8 mouse cellular contexts compared by ENCODE assay signal in genomic region chr14:45318426-45319236, GRCm38 (mm10). TPM values are rescaled to one million over a fixed set of nuclear protein-coding genes. Genes with fewer than 3 reads are reported as not detected.
DNase-seq lines count a peak whose midpoint lies in the region; ATAC-seq lines count a peak whose summit lies in the region.

Ero1l (minus strand) TSS chr14:45318771.

- peak within 1 kb of the TSS; percentile 91 for H3K9ac ChIP-seq in hindbrain, embryonic 11.5 days (ENCODE audit: low read depth, low read length)

- peak within 1 kb of the TSS; percentile 82 for H3K27ac ChIP-seq in hindbrain, embryonic 11.5 days (ENCODE audit: low read depth, low read length)

- WGBS in hindbrain, embryonic 11.5 days: 2% methylated on average over 50 of the region's 74 CpGs

- H3K4me3 ChIP-seq in hindbrain, embryonic 11.5 days (ENCODE audit: low read depth, low read length): peak within 1 kb of the TSS; percentile 91

- H3K36me3 ChIP-seq in hindbrain, embryonic 11.5 days (ENCODE audit: control insufficient read depth, insufficient read depth, low read length): no peaks in the 10 kb centered on the region

- peak; percentile 97 for ATAC-seq in hindbrain, embryonic 11.5 days (ENCODE audit: low FRiP score)

- no peaks in the 10 kb centered on the region for H3K9me3 ChIP-seq in hindbrain, embryonic 11.5 days (ENCODE audit: control insufficient read depth, low read length)

- no peaks in the 10 kb centered on the region for H3K4me1 ChIP-seq in hindbrain, embryonic 11.5 days (replicated peaks; ENCODE audit: control insufficient read depth, insufficient read depth, low read length)

- peak; percentile 87 for DNase-seq in NIH3T3 (ENCODE audit: low read depth)
- peak; percentile 90 to 93 for DNase-seq in cerebellum, postnatal 10 days
- DNase-seq in frontal cortex, postnatal 10 days (ENCODE audit: low spot score in 2 of 2): peak; percentile 59 to 84
- DNase-seq in hindbrain, embryonic 11.5 days (ENCODE audit: low spot score): peak; percentile 91
- DNase-seq in layer of hippocampus, postnatal 14 days (ENCODE audit: low spot score in 2 of 2): peak; percentile 70 to 77
- DNase-seq in lung, postnatal 10 days: peak; percentile 85
- peak; percentile 69 for DNase-seq in ovary, postnatal 14 days (ENCODE audit: low spot score)
- peak; percentile 62 to 72 for DNase-seq in thymus, postnatal 10 days (ENCODE audit: low spot score in 2 of 2)

- H3K27me3 ChIP-seq in hindbrain, embryonic 11.5 days (ENCODE audit: control insufficient read depth, insufficient read depth, low read length): no peaks in the 10 kb centered on the region

- H3K4me2 ChIP-seq in hindbrain, embryonic 11.5 days (replicated peaks; ENCODE audit: low read depth, low read length): peak within 1 kb of the TSS; percentile 82

RNA-seq across cellular contexts. Expression of gene Ero1l, which starts in this region (rescaled TPM):
- polyA plus RNA-seq in hindbrain, embryonic 11.5 days (2014; fragmentation: Nextera tagmentation; extraction: Ambion mirVana): 32.2 and 33.9 TPM in 2 replicates
- 10 to 100 TPM; 26.9 to 30.0 TPM for total RNA-seq in layer of hippocampus, postnatal 14 days (2021)

Comparison
In these comparisons a context has a peak if more than half of its experiments do, and no peak if none do; other contexts are left out.
1. Peak in every context shown above with its lines: DNase-seq, ATAC-seq, H3K4me3 ChIP-seq and H3K27ac ChIP-seq.